Mouse (Mus musculus) lung, postnatal 36 days (tissue): Measurements from ENCODE around the gene Chd2.

Source experiments
- DNase-seq: peaks from one replicate; pipeline ENCODE4 v3.0.0; 2022; ENCODE audit warnings: mixed read lengths

The Chd2 gene

GRCm38 (mm10) chr7:73400051-73400916 lies 141.3 kb downstream of the Chd2 start:
- DNase-seq, result no peak

GRCm38 (mm10) chr7:73399501-73400044 lies 142.1 kb downstream of the Chd2 start:
- DNase-seq, result peak; percentile 92

GRCm38 (mm10) chr7:73398806-73399442 lies 142.7 kb downstream of the Chd2 start:
- peak; percentile 30 for DNase-seq

GRCm38 (mm10) chr7:73398319-73398718 lies 143.3 kb downstream of the Chd2 start:
- DNase-seq, result peak; percentile 95

GRCm38 (mm10) chr7:73394013-73394409 lies 147.6 kb downstream of the Chd2 start:
- DNase-seq, result peak; percentile 39

GRCm38 (mm10) chr7:73393307-73394012 lies 148.2 kb downstream of the Chd2 start:
- DNase-seq, result no peak

- no peak for DNase-seq
These were observed 149.3 kb downstream of the Chd2 start for GRCm38 (mm10) chr7:73392359-73392758.

- DNase-seq, result peak; percentile 54
These were observed 149.9 kb downstream of the Chd2 start for GRCm38 (mm10) chr7:73391518-73392321.

- DNase-seq, result peak; percentile 94
These were observed 150.6 kb downstream of the Chd2 start for GRCm38 (mm10) chr7:73391002-73391517.

GRCm38 (mm10) chr7:73390426-73391001 lies 151.1 kb downstream of the Chd2 start:
- DNase-seq, result no peak

GRCm38 (mm10) chr7:73389871-73390294 lies 151.7 kb downstream of the Chd2 start:
- peak; percentile 48 for DNase-seq

GRCm38 (mm10) chr7:73389419-73389818 lies 152.2 kb downstream of the Chd2 start:
- DNase-seq, result no peak

- no peak for DNase-seq
These were observed 152.8 kb downstream of the Chd2 start for GRCm38 (mm10) chr7:73388866-73389265.

GRCm38 (mm10) chr7:73382843-73383242 lies 158.8 kb downstream of the Chd2 start:
- no peak for DNase-seq

GRCm38 (mm10) chr7:73378034-73378433 lies 163.6 kb downstream of the Chd2 start:
- no peak for DNase-seq

- DNase-seq, result no peak
These were observed 164.3 kb downstream of the Chd2 start for GRCm38 (mm10) chr7:73377307-73377706.
